Mouse (Mus musculus): Measurements from ENCODE around the gene Hoxa7. TPM values are rescaled to one million over a fixed set of nuclear protein-coding genes. Genes with fewer than 3 reads are reported as not detected.

The Hoxa7 gene
- polyA plus RNA-seq, 1 experiment from 2014 or later, result 0.75 TPM

DNA sequence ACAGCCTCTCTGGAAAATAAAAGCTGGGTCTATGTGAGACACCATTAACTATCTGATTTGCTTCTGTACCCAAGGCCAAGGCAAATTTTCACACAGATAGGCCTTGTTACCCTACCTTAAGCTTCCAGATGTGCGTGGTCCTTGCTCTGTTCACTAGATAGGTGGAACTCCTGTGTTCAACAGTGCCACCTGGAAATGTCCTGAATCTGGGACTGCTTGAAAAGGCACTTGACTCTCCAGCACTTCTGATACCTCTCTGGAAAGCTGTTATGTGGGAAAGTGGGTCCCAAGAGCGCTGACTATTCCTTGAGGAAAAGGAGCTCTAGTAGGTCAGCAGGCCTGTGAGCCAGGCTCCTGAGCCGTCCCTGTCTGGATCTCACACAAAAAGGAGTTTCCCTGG is 15.2 kb upstream of the Hoxa7 start:
- 95% methylated on average over 3 of the region's 3 CpGs for WGBS (ENCODE audit: missing documents)
- Histone ChIP-seq H3K36me3 (ENCODE audit: inconsistent target) (no peaks in the 10 kb centered on the region), H3K27ac (no peak overlapping the region), H3K79me2 (ENCODE audit: inconsistent target) (no peaks in the 10 kb centered on the region), H3K4me3 (ENCODE audit: inconsistent target) (no peak overlapping the region)

DNA sequence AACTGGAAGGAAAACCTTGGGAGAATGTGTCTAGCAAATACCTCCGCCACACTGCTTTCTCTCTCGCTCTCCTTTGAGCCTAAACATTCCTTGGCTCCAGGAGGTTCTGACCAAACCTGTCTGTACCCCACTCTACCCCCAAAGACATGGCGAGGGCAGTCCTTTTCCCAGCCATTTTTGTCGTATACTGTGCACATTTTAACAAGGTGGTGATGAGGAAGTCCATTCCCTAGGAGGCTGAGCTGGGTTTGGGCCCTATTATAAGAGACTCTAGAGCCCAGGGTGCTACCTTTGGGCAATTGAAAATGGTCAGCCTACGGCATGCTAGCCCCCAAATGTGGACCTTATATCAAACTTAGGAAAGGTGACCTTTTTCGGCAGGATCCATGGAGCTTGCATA is 14.2 kb upstream of the Hoxa7 start:
- Histone ChIP-seq H3K27ac (no peak overlapping the region), H3K4me3 (ENCODE audit: inconsistent target) (no peak overlapping the region), H3K36me3 (ENCODE audit: inconsistent target) (no peaks in the 10 kb centered on the region), H3K79me2 (ENCODE audit: inconsistent target) (no peaks in the 10 kb centered on the region)
- WGBS (ENCODE audit: missing documents), result 85% methylated on average over 6 of the region's 6 CpGs

DNA sequence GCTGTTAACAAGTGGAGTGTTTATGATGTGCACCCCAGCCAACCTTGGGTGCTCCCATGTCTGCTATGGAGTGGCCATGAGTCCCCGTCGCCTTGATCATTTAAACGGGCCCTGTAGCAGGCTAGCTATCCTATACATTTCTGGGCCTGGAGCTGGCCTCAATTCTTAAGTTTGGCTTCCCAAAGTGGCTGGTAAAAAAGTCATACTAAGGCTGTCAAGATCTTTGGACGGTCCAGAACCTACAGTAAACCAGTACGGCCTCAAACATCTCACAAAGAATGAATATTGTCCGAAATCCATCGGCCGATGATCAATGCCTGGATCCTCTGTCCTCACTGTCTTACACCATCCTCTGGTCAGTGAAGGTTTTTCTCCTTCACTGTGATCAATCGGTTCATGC is 13.6 kb upstream of the Hoxa7 start:
- no peaks in the 10 kb centered on the region for H3K36me3 ChIP-seq (ENCODE audit: inconsistent target)
- 90% methylated on average over 9 of the region's 9 CpGs for WGBS (ENCODE audit: missing documents)
- H3K79me2 ChIP-seq (ENCODE audit: inconsistent target), result no peaks in the 10 kb centered on the region
- no peak overlapping the region for H3K27ac ChIP-seq
- H3K4me3 ChIP-seq (ENCODE audit: inconsistent target), result no peak overlapping the region

DNA sequence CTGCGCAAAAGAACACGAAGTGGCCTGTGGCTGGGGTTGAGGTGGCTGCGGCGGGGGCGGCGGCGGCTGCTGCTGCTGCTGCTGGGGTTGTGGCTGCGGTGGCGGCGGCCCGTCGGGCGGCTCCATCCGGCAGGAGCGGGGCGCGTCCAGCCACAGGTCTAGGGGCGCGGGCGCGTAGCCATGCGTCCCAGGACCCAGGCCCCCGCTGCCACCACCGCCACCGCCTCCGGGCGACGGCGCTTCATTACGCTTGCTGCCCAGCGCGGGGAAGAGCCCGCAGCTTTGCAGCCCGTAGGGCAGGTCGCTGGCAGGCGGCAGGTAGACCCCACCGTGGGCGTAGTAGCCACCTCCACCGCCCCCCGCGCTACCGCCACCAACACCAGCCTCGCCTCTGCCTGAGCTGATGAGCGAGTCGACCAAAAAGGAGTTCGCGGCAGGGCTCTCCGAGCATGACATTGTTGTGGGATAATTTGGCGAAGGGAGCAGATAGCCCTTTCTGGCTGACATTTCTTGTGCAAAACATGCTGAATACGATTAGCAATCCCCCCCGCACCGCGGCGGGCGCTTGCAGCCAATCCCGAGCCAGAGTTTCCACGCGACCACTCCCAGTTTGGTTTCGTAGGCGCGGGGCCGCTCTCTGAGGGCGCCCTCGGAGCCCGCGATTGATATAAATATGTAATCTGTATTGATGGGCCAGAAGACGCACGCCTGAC is 12.9 kb upstream of the Hoxa7 start:
- H3K27ac ChIP-seq, result no peak overlapping the region
- no peak overlapping the region for H3K4me3 ChIP-seq (ENCODE audit: inconsistent target)
- no peaks in the 10 kb centered on the region for H3K36me3 ChIP-seq (ENCODE audit: inconsistent target)

DNA sequence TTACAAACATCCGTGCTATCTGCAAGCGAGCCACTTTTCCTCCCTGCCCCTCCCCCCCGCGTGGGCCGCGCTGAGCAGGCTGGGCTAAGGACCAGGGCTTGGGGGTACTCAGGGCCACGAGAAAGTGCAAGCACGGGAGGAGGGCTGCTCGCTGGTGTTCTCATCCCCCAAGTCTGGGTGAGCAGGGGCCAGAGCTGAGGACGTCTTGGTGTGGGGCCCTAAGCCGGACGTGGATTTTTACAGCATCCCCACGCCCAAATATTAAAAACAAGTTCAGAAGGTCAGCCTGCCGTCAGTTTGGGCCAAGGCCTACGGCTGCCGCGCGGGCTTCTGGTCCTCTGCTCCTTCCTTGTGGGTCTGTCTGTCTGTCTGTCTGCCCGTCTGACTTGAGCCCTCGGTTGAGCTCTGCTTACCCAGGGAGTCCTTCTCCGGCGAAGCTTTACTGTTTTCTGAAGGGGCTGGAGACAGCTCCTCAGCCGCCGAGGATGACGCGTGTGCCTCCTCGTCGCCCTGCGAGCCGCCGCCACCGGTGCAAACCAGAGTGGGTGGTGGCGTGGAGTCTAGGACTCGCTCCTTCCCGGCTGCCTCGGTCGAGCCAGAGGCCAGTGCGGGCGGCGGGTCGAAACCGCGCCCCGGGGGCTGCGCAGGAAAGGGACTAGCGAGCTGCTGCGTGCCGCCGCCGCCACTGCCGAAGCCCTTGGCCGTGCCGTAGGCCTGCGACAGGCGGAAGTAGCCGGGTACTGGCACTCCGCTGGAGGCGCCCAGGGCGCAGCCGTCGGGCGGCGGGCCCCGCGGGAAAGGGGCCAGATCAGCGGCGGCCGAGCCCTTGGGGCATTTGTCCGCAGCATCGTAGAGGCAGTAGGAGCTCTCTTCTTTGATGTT is 12.1 kb upstream of the Hoxa7 start:
- 4% methylated on average over 68 of the region's 70 CpGs for WGBS (ENCODE audit: missing documents)
- no peak overlapping the region for H3K27ac ChIP-seq
- no peaks in the 10 kb centered on the region for H3K79me2 ChIP-seq (ENCODE audit: inconsistent target)
- H3K4me3 ChIP-seq (ENCODE audit: inconsistent target), result no peak overlapping the region
- H3K36me3 ChIP-seq (ENCODE audit: inconsistent target), result no peaks in the 10 kb centered on the region

More for the DNA sequence above, 12.9 kb upstream of the Hoxa7 start:
- WGBS (ENCODE audit: missing documents), result 4% methylated on average over 68 of the region's 68 CpGs
- H3K79me2 ChIP-seq (ENCODE audit: inconsistent target), result no peaks in the 10 kb centered on the region

DNA sequence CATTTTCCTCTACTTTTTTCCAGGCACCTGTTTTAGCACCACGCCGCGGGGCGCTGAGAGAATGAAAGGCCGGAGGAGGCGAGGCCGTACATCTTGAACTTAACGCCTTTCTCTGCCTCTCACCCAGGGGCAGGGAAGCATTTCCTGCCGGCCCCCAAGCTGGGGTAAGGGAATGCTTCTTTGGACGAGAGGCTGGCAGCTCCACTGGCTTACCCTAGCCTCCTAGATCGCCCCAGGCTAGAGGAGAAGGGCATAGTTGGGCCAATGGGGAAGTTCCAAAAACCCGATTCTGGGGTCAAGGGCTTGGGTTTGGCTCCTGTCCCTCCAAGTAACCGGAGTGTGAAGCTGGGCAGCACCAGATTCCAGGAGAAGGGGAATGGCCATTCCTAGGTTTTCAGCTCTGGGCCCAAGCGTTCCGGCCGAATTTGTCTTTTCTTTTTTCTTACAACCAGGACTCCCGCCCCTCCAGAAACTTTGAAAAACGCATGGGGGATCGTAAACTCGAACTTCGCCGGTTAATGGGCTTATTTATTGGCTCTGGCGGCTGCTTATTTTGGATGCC is 11.4 kb upstream of the Hoxa7 start:
- 10% methylated on average over 23 of the region's 23 CpGs for WGBS (ENCODE audit: missing documents)
- H3K79me2 ChIP-seq (ENCODE audit: inconsistent target), result no peaks in the 10 kb centered on the region
- no peak overlapping the region for H3K27ac ChIP-seq
- H3K4me3 ChIP-seq (ENCODE audit: inconsistent target), result no peak overlapping the region
- no peaks in the 10 kb centered on the region for H3K36me3 ChIP-seq (ENCODE audit: inconsistent target)

DNA sequence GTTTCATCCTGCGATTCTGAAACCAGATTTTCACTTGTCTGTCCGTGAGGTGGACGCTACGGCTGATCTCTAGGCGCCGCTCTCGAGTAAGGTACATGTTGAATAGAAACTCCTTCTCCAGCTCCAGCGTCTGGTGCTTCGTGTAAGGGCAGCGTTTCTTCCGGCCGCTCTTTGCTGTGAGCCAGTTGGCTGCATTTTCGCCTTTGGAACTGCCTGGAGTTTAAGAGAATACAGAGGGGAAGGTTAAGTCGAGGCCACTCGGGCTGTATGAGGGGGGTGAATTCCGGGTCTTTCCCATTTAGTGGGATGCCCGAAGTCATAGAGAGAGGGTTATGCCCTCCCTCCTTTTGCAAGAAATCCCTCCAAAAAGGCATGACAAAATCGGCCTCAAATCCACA is 10.9 kb upstream of the Hoxa7 start:
- Histone ChIP-seq H3K4me3 (ENCODE audit: inconsistent target) (no peak overlapping the region), H3K79me2 (ENCODE audit: inconsistent target) (no peaks in the 10 kb centered on the region), H3K27ac (no peak overlapping the region), H3K36me3 (ENCODE audit: inconsistent target) (no peaks in the 10 kb centered on the region)
- 2% methylated on average over 18 of the region's 18 CpGs for WGBS (ENCODE audit: missing documents)

DNA sequence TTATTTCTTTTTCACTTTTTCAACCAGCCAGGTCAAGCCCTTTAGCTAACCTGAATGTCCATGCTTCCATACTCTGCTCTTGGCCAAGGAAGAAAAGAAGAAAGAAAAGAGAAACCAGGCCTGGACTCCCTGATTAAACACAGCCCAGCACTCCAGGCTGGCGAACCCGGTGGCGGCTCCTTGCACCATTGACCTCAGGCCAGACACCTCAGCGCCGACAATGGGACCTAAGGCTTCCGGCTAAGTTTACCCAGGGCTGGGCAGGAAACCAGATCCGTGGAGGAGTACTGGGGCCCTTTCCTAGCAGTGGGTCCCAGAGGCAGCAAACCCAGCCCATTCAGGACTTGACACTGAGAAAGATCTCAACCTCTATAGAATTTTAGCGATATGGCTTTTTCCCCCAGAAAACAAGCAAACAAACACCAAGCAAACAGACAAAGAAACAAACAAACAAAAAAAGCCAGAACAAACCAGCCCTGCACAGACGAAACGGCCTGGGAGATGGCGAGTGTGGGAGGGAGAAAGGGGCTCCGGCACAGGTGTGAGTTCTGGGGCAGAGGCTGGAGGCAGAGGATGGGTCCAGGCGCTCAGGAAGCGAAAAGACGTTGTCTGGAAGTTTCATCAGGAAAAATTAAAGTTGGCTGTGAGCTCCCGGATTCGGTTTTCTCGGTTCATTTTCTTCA is 10.4 kb upstream of the Hoxa7 start:
- 3% methylated on average over 18 of the region's 18 CpGs for WGBS (ENCODE audit: missing documents)
- no peak overlapping the region for H3K4me3 ChIP-seq (ENCODE audit: inconsistent target)
- H3K27ac ChIP-seq, result no peak overlapping the region
- no peaks in the 10 kb centered on the region for H3K36me3 ChIP-seq (ENCODE audit: inconsistent target)
- H3K79me2 ChIP-seq (ENCODE audit: inconsistent target), result no peaks in the 10 kb centered on the region

DNA sequence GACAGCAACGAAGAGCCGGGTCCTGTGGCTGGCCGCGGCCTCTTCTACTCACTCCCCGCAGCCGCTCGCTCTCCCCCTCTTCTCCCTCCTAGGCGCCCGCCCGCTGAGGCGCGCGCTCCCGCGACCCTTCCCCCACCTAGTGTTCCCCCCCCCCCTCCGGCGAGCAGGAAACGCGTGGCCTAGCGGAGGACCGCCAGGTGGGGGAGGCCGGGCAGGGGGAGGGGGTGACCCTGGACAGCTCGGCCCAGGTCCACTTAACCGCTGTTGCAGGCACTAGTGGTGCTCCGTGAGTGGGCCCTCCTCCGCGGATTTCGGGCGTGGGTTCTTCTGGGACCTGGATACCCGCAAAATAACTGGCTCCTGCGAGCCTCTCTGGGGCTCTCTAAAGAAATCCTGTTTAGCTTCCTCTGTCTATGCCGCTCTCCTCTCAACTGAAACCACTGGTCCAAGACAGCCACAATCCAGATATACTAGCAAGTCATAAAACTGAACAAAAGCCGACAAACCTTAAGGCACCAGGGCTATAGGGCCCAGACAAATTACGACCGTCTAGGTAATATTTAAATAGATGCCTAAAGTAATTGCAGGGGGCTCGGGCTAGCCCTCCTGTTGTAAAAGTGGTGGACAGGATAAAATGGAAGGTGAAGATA is 9.0 kb upstream of the Hoxa7 start, which contains the start of gene Hoxa9:
TSS of gene Hoxa9 (minus strand) at position 574 of the 650 bp plus-strand sequence.
- H3K27ac ChIP-seq, result no peak within 1 kb of the TSS
- 3% methylated on average over 28 of the region's 36 CpGs for WGBS (ENCODE audit: missing documents)
- H3K4me3 ChIP-seq (ENCODE audit: inconsistent target), result no peak within 1 kb of the TSS
- no peaks in the 10 kb centered on the region for H3K79me2 ChIP-seq (ENCODE audit: inconsistent target)
- H3K36me3 ChIP-seq (ENCODE audit: inconsistent target), result no peaks in the 10 kb centered on the region

DNA sequence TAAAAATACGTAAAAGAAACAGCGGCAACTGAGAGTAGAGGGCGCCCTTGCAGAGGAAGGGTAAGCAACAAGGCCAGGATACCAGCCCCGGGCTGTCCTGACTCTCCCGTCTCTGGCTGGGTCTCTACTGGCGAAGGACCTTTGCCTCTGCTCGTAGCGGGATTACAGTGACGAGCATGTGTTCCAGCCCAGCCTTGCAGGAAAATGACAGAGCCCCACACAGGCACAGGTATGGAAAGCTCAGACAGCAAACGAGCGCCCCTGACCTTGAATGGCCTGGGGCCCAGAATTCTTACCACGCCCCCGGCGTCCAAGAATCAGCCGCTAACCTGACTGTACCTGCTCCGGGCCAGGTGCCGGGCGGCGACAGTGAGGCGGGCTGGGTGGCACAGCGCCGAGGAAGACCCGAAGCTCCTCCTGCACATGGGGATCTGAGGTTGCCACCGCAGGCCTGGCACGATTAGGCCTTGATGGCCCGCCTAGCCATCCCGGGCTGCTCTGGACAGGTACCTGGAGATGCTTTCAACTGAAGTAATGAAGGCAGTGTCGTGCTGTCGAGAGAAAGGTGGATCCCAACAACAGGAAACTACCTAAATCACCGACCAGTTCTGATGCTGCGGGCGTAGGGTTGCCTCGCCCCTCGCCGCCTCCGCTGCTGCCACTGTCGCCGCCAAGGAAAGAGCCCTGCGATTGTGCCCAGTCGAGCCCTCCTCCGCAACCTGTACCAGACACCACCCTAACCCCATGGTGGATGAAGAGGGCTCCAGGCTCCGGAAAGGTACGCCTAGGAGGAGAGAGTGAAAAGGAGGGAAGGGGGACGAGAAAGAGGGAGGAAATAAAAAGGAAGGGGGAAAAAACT is 8.1 kb upstream of the Hoxa7 start:
- Histone ChIP-seq H3K79me2 (ENCODE audit: inconsistent target) (no peaks in the 10 kb centered on the region), H3K27ac (no peak overlapping the region), H3K4me3 (ENCODE audit: inconsistent target) (no peak overlapping the region), H3K36me3 (ENCODE audit: inconsistent target) (no peaks in the 10 kb centered on the region)
- WGBS (ENCODE audit: missing documents), result 5% methylated on average over 41 of the region's 44 CpGs

DNA sequence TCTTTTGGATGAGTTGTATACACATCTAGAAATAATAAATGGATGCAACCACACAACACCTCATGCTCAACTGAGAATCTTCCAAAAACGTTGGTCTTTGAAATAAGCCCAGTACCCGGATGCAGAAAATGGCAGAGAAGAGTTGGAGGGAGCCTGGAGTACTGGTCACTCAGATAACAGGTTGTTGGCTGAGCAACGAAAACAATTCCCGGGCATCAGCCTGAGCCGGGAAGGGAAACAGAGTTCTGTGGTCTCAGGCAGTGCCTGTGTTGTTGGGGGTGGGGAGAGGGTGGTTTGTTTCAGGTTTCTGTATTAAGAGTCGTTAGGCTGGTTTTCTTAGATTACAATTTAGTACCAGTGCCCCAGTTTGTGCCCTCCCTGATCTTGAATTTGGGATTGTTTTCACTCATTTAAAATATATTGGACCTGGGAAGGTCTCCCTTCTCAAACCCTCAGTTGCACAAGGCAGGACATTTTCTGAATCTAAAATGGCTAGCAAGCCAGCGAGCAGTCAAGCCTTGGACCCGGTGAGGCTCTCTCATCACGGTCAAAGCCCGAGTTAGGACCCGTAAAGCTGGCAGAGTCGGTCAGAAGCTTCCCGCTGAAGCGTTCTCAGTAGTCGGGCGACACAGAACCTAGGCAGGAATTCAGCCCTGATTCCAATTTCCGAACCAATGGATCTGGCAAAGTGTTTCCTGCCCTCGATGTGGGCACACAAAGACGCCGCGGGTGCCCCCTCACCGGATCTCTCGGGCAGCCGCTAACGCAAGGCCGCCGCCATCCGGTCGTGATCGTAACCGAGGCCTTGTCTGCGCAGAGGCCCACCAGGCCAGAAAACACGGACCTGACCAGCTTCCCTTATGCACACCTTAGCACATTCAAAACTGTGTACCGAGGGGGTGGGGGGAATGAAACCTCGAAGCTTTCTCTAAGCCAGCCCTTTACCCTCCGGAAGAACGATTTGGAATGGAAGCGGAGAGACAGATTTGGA is 7.1 kb upstream of the Hoxa7 start:
- H3K36me3 ChIP-seq (ENCODE audit: inconsistent target), result no peaks in the 10 kb centered on the region
- H3K79me2 ChIP-seq (ENCODE audit: inconsistent target), result no peaks in the 10 kb centered on the region
- no peak overlapping the region for H3K4me3 ChIP-seq (ENCODE audit: inconsistent target)
- WGBS (ENCODE audit: missing documents), result 6% methylated on average over 38 of the region's 38 CpGs
- H3K27ac ChIP-seq, result no peak overlapping the region

DNA sequence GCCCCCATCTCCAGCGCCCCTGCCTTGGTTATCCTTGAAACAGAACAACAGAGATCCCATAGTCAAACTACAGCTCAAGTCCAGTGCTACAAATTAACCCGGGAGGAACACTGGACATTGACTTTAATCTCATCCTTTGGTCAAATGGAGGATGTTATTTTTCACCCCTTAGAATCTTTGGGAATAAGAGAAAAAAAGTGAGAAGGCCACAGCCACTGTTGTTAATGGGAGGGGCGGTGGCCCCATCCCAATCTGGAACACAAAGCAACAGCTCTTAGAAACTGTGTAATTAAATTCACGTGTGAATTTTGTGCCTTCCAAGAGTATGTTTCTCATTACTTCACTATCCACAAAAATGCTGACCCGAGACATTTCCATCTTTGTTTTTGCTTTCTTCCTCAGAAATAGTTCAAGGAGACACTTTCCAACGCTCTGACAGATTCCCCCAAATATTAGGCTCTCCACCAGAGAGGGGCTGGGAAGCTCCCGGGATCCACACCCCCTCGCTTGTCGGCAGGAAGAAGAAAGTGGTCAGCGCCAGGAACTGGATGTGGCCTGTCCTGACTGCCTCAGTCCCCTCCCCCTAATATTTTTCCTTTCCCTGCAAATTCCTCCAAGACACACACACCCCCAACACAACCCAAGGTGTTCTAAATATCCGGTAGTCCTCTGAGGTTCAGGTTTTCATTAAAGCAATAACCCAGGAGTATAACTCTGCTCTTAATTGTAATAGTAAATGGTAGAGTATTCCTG is 6.0 kb upstream of the Hoxa7 start:
- Histone ChIP-seq H3K79me2 (ENCODE audit: inconsistent target) (no peaks in the 10 kb centered on the region), H3K27ac (no peak overlapping the region), H3K36me3 (ENCODE audit: inconsistent target) (no peaks in the 10 kb centered on the region), H3K4me3 (ENCODE audit: inconsistent target) (no peak overlapping the region)
- WGBS (ENCODE audit: missing documents), result 36% methylated on average over 11 of the region's 11 CpGs
